Mouse (Mus musculus) CH12.LX (cell line): ENCODE data around the gene Foxl2.

ENCODE experiments used
- CTCF ChIP-seq, 2 experiments: IDR thresholded peaks in 1 of 2; conservative IDR thresholded peaks in 1 of 2; 2 replicates each; pipeline ENCODE4 v1.5.1; 2011 to 2012; ENCODE audit warnings: low read depth in 2 of 2, low read length in 2 of 2, improper control_type of control experiment in 1 of 2, inconsistent platforms in 1 of 2, mild to moderate bottlenecking in 1 of 2, moderate library complexity in 1 of 2
- JUN ChIP-seq: IDR thresholded peaks from 2 replicates; pipeline ENCODE4 v1.6.1; 2011; ENCODE audit warnings: low read depth, mild to moderate bottlenecking, low read length, improper control_type of control experiment, moderate library complexity; ENCODE audit not compliant: insufficient read depth
- MAX ChIP-seq: IDR thresholded peaks from 2 replicates; pipeline ENCODE4 v1.6.1; 2011; ENCODE audit warnings: low read length, improper control_type of control experiment
- POLR2A ChIP-seq: IDR thresholded peaks from 2 replicates; pipeline ENCODE4 v1.6.1; 2011; ENCODE audit warnings: low read depth, mild to moderate bottlenecking, improper control_type of control experiment, low read length
- SMC3 ChIP-seq: IDR thresholded peaks from 2 replicates; pipeline ENCODE4 v1.6.1; 2011; ENCODE audit warnings: low read depth, low read length, improper control_type of control experiment
- USF1 ChIP-seq: IDR thresholded peaks from 2 replicates; pipeline ENCODE4 v1.6.1; 2014; ENCODE audit warnings: low read depth, mild to moderate bottlenecking, inconsistent platforms, low read length, improper control_type of control experiment
- ZC3H11A ChIP-seq: IDR thresholded peaks from 2 replicates; pipeline ENCODE4 v1.6.1; 2012; ENCODE audit warnings: low read depth, mild to moderate bottlenecking, inconsistent platforms, low read length, improper control_type of control experiment
- ZMIZ1 ChIP-seq: IDR thresholded peaks from 2 replicates; pipeline ENCODE4 v1.6.1; 2012; ENCODE audit warnings: low read depth, mild to moderate bottlenecking, inconsistent platforms, low read length, improper control_type of control experiment

GRCm38 (mm10) chr9:98957751-98958351 is 2.8 kb downstream of the Foxl2 start:
- TF ChIP-seq ZMIZ1 (no peak), USF1 (no peak), MAX (no peak), JUN (no peak), POLR2A (no peak), CTCF (conservative IDR thresholded peaks at IDR 0.05 in 1 of 2, IDR thresholded peaks at IDR 0.05 in 1 of 2; ENCODE audit: low read depth in 2 of 2, low read length in 2 of 2) (no peak), ZC3H11A (no peak), SMC3 (no peak)
